Mouse (Mus musculus) lung, postnatal 4 days (tissue): ENCODE measurements around the gene Cadm2.

Experiments used
- DNase-seq, 2 experiments: peaks; one replicate each; pipeline ENCODE4 v3.0.0; 2021

The Cadm2 gene

DNA sequence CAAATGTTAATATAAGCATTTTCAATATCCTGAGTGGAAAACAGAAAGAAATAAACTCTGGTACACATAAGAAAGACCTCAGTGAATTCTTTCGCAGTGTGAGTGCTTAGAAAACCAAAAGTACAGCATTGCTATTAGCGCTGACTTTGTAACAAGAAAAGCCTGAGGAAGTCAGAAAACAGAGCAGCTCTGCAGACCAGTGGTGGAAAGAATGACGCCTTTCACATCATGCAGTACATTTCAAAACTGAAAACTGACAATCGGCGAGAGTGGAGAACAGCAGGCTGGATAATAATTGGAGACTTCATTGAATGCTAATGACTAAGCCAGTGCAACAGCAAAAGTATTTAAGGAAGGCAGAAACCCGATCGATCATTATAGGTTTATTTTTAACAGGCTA lies 138.2 kb downstream of the Cadm2 start:
- no peak for DNase-seq

DNA sequence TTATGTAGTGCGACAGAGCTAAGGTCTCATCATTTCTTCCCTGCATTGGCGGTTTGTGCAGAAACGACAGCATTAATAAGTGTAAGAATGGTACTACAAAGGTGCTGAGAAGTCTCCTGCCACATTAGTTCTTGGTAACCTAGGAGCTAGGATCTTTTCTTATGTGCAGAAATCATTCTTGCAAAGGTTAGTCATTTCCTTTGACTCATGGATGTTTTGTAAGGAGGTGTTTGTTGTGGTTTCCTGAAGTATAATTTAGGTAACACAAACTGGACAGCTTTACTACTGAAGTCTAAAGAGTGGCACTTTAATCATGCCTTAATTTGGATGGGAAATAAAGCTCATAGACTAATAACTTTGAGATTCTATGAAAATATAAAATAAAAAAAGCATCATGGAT lies 153.7 kb downstream of the Cadm2 start:
- DNase-seq, result no peak

GRCm38 (mm10) chr16:67436301-67436700 lies 184.4 kb downstream of the Cadm2 start:
- DNase-seq, result no peak

DNA sequence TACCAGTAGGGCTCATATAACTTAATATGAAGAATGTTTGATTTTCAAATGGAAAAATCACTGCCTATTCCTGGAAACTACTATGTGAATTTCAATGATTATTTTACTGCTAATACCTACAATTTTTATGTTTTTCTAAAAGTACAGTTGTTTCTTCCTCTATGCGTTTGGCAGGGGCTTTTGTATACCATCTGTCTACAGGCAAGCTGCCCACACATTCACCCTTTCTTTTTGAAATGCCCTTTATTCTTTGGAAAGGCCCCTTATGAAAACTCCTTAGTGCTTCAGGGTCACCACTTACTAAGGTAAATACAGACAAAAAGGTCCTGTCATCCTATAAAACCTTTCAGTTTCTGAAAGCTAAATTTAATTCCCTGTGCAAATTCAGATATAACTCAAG lies 195.3 kb downstream of the Cadm2 start:
- DNase-seq, result no peak

GRCm38 (mm10) chr16:67410926-67411325 lies 209.8 kb downstream of the Cadm2 start:
- DNase-seq, result no peak

GRCm38 (mm10) chr16:67410482-67410881 lies 210.2 kb downstream of the Cadm2 start:
- DNase-seq, result no peak

GRCm38 (mm10) chr16:67367745-67368144 lies 253.0 kb downstream of the Cadm2 start:
- no peak for DNase-seq

GRCm38 (mm10) chr16:67348011-67348410 lies 272.7 kb downstream of the Cadm2 start:
- no peak for DNase-seq

DNA sequence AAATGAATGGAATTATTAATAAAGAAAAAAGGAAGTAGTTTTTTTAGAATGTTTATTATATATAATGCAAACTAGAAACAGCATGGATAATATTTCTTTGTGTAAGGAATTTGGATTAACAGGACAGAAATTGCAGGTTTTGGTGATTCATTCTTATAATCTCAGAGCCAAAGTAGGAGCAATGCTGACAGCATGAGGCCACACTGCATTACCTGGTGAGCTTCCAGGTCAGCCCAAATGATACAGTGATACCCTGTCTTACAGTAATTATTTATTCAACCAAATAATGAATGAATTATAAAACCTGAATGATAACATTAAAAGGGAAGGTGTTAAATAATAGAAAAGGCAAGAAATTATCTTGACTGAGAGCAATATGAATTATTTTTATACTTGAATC lies 273.1 kb downstream of the Cadm2 start:
- DNase-seq, result no peak

GRCm38 (mm10) chr16:67346621-67347290 lies 274.0 kb downstream of the Cadm2 start:
- DNase-seq, result no peak

DNA sequence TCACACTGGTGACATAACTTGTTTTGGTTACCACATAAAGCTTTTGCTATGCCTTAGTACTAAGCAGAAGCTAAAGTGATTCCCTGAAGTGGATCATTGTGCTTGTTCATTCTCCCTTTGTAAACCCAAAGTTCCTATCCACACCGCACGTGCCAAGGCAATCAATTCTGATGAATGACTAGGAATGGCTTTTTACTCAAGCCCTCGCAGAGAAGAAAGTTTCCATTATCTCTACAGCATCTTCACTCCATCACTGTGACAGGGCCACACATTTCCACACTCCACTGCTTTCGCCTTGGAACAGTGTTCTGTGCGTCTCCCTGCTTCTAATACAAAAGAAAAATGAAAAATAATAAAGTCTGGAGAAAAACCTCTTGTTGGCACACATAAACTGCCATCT lies 276.5 kb downstream of the Cadm2 start:
- DNase-seq, result no peak

- no peak for DNase-seq
Measured at GRCm38 (mm10) chr16:67311033-67311432, 309.7 kb downstream of the Cadm2 start.

DNA sequence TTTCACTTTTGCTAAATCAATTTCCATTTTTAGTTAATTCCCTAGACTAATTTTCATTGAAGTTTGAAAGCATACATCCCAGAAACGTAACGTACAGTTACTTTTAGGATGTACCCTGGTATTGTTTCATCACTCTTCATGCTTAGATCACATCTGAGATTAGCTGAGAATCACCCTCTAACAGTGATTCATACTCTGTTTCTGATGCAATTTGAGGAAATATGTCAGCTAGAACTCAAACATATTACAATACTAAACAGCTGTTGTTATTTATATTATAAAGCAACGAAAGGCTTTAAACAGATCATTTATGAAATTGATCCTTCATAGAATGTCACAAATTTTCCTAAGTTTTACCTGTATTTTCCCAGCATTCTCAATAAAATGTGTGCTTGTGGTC lies 336.0 kb downstream of the Cadm2 start:
- no peak for DNase-seq

DNA sequence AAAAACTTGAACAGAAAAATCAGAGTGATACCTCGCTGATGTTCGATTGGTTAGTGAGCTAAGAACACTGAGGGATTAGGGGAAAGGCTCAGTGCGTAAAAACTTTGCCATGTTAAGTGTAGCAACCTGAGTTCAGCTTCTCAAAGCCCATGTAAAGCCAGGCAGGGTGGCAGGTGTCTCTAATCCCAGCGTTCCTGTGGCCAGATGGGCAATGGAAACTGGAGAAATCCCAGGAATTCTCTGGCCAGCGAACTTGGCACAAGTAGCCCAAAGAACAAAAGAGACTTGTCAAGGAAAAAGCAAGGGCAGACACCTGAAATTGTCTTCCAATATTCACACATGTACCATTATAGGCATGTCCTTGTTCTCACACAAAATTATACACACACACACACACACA lies 377.1 kb downstream of the Cadm2 start:
- no peak for DNase-seq

DNA sequence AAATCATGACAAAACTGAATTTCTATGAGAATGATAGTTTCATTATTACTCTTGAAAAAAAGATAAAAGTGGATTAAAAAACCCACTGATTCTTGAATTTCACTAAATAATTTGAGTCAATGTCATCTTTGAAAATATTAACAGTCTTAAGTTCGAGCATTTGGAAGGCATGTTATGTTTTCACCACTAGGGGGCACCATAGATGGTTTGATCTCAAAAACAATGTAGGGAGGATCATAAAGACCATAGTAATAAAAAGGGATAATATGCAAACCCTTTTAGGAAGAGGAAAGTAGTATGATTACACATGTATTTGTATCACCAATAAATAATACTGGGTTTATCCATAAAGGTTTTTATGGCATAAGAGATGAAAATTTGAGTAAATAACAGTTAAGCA lies 385.8 kb downstream of the Cadm2 start:
- no peak for DNase-seq

- DNase-seq, result no peak
Measured at GRCm38 (mm10) chr16:67226696-67227095, 394.0 kb downstream of the Cadm2 start.

DNA sequence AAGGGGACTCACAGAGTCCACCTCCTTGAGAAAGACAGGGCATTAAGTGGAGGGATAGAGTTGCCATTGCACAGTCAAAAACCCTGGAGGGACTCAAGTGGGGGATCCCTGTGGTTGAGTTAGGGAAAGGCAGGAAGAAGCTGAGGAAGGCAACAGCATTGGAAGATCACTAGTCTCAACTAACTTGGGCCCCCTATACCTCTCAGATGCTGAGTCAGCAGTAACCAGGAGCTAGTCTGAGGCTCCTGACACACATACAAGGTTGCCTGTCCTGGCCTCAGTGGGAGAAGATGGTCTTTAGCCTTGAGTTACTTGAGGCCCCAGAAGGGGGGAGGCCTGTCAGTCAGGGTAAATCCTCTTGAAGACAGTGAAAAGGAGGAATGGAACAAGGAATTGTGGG lies 417.4 kb downstream of the Cadm2 start:
- no peak for DNase-seq

GRCm38 (mm10) chr16:67192852-67193415 lies 427.8 kb downstream of the Cadm2 start:
- DNase-seq, result no peak

GRCm38 (mm10) chr16:67192395-67192794 lies 428.3 kb downstream of the Cadm2 start:
- DNase-seq, result no peak

- no peak for DNase-seq
Measured at GRCm38 (mm10) chr16:67186322-67186721, 434.4 kb downstream of the Cadm2 start.

DNA sequence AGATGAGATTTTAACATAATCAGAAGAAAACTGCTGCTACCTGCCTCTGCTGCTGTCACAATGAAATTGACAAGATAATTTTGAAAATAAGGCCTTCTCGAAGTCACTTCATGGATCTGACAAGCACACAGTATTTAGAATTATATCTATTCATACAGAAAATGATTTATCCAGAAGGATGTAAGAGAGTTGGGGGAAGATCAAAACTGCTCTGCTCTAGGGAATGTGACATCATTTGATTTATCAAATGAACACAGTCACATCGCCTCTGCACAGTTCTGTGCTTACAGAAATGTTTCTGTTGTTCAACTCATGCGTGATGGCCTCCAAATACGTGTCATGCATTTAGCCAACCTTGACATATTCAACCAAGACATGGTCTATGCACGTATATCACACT lies 437.8 kb downstream of the Cadm2 start:
- no peak for DNase-seq

- no peak for DNase-seq
Measured at GRCm38 (mm10) chr16:67175386-67175785, 445.3 kb downstream of the Cadm2 start.

DNA sequence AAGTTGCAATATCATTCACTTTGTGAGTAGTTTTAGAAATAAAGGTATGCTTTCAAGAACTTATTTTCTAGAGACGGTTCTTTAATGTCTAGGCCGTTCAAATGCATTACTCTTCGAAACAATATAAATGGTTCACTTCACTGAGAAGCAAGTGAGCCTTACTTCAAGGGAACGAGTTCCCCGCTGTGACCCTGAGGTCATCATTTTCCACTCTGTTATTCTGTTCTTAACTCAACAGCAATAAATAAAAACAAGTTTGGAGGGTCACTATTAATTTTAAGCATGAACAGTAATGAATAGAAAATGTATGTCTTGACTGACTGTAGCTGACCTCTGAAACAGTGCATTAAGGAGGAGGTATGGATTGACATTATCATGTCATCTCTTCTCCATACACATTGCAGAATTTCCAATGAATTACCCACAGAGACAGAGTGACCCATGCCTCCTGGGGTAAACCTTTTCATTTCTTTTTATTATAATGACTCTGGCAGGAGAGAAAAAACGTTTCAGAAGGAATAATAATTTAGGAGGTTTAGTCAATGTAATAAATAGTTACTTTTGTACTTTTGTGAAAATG lies 458.4 kb downstream of the Cadm2 start:
- no peak for DNase-seq

GRCm38 (mm10) chr16:67124811-67125210 lies 495.9 kb downstream of the Cadm2 start:
- no peak for DNase-seq

GRCm38 (mm10) chr16:67122532-67122931 lies 498.2 kb downstream of the Cadm2 start:
- no peak for DNase-seq
